Mouse (Mus musculus): ENCODE results near the gene Fgg.

DNA sequence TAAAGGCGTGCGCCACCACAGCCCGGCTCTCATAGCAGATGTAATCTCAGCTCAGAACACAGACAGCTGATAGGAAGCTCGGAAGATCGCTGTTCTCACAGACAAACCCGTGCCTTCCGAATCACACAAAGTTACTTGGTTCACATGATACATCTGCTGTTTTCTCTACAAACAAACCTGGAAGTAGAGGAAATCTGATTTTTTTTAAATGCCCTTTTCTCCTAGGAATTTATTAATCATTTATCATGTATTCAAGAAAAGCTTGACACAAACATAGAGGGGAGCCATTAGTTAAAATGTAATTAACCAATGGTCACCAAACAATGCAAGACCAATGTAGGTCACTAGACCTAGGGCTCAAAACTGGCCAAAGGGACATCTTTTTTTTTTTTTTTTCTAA, 2.7 kb upstream of the Fgg start:
- TF ChIP-seq CTCF (IDR thresholded peaks at IDR 0.05; ENCODE audit: extremely low read depth, insufficient read depth, low read length): no peak
- TF ChIP-seq POLR2A (IDR thresholded peaks at IDR 0.05; ENCODE audit: extremely low read depth, insufficient read depth, low read length): no peak

Measured in cortical plate, adult 2 months (tissue).